Mouse (Mus musculus) urinary bladder, postnatal 25 days (tissue): ENCODE measurements around the gene Rfxank.

ENCODE experiments used
- DNase-seq: peaks from one replicate; pipeline ENCODE4 v3.0.0; 2022; ENCODE audit warnings: low spot score

The Rfxank gene

GRCm38 (mm10) chr8:70104506-70104905, 34.4 kb downstream of the Rfxank start:
- DNase-seq, result peak; percentile 14

GRCm38 (mm10) chr8:70100241-70100640, 38.7 kb downstream of the Rfxank start:
- no peak for DNase-seq

- DNase-seq, result no peak
These were observed 39.7 kb downstream of the Rfxank start for GRCm38 (mm10) chr8:70099276-70099675.

GRCm38 (mm10) chr8:70092786-70093185, 46.2 kb downstream of the Rfxank start:
- DNase-seq, result no peak

- DNase-seq, result no peak
These were observed 49.5 kb downstream of the Rfxank start for GRCm38 (mm10) chr8:70089296-70089960.

GRCm38 (mm10) chr8:70087836-70088650, 50.9 kb downstream of the Rfxank start:
- DNase-seq, result no peak

- DNase-seq, result no peak
These were observed 51.7 kb downstream of the Rfxank start for GRCm38 (mm10) chr8:70087237-70087636.

GRCm38 (mm10) chr8:70086151-70086550, 52.8 kb downstream of the Rfxank start:
- DNase-seq, result no peak

- DNase-seq, result no peak
These were observed 54.5 kb downstream of the Rfxank start for GRCm38 (mm10) chr8:70084191-70085065.

- DNase-seq, result peak; percentile 19
These were observed 55.7 kb downstream of the Rfxank start, which contains the start of gene Hapln4 for GRCm38 (mm10) chr8:70083285-70083684. Hapln4 (plus strand) TSS chr8:70083457.

- DNase-seq, result no peak
These were observed 57.0 kb downstream of the Rfxank start for GRCm38 (mm10) chr8:70081976-70082375.
